9 mouse cellular contexts compared by ENCODE assay signal in the genomic region with DNA sequence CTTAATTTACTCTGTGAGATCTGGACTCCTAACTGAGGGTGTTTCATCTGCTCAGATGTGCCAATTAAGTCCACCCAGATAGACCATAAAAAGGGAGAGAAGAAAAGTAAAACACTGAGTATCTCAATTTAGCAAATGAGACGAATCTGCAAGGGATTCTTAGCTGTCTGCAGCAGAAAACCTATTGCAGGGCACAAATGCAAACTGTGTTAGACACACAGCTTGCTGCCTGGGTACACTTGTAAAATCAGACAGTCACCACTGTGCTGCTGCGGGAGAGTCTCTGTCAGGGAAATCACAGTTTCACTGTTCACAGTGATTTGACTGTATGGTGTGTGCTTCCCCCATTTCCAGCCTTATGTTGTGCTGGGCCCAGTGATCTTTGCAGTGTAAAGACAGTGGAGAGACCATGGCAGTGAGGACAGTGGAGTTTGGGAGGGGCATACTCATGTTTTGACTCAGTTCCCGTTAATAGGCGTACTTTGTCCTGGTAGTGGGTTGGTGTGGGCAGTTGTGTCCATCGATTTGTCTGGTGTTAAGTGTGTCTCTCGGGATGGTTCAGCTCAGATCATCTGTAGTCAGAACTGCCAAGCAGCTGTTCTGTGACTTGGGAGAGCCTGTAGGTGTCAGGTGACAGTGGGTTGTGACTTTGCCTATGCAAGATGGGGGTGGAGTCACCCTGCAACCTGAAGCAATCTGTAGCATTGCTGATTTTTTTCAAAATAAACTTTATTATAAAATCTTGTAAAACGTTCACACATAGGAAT. TPM values are rescaled to one million over a fixed set of nuclear protein-coding genes. Genes with fewer than 3 reads are reported as not detected.
A peak's percentile ranks its signal among the peaks of the same experiment; 100 is the strongest.
DNase-seq lines count a peak whose midpoint lies in the region; ATAC-seq and TF ChIP-seq lines count a peak whose summit lies in the region.
"Had no signal": no experiment of that assay in that cellular context is flagged by ENCODE, and none has a peak within 500 bp of the region (broad histone marks: within the 10 kb centered on the region; RNA-seq: fewer than 3 reads in every experiment).

No protein-coding gene starts in this region.

- H3K27me3 ChIP-seq in heart, adult 2 months (ENCODE audit: control insufficient read depth, insufficient read depth, low read length): no peaks in the 10 kb centered on the region
- H3K27me3 ChIP-seq in midbrain, embryonic 15.5 days (replicated peaks): no peaks in the 10 kb centered on the region
- H3K27me3 ChIP-seq in midbrain, embryonic 10.5 days (ENCODE audit: low read depth, poor library complexity, severe bottlenecking): no peaks in the 10 kb centered on the region
- H3K27me3 ChIP-seq in forebrain, embryonic 16.5 days (replicated peaks; ENCODE audit: control insufficient read depth, insufficient read depth, low read length): no peaks in the 10 kb centered on the region
- H3K27me3 ChIP-seq: lung, embryonic 15.5 days had no signal

- no peak for TF ChIP-seq POLR2A in heart, adult 2 months (IDR thresholded peaks at IDR 0.05; ENCODE audit: insufficient read depth, low read depth, low read length)

- peak; percentile 76 for DNase-seq in heart, adult 11 months
- DNase-seq in heart, adult 2 months: no peak
- no peak for DNase-seq in midbrain, embryonic 10.5 days (ENCODE audit: low spot score)
- no peak for DNase-seq in adrenal gland, postnatal 14 days
- no peak for DNase-seq in adrenal gland, adult (ENCODE audit: inconsistent age in 2 of 2, low spot score in 1 of 2)
- no peak for DNase-seq in heart, postnatal 25 days (ENCODE audit: low spot score)

- no peak for TF ChIP-seq EP300 in heart, adult 2 months (IDR thresholded peaks at IDR 0.05; ENCODE audit: insufficient read depth, low read depth, low read length)

- H3K79me2 ChIP-seq in heart, adult 2 months (replicated peaks; ENCODE audit: control insufficient read depth, insufficient read depth, low read length): no peaks in the 10 kb centered on the region

- TF ChIP-seq CTCF in heart, adult 2 months (IDR thresholded peaks at IDR 0.05): no peak

- WGBS in heart, adult 2 months: 75% methylated on average over 7 of the region's 7 CpGs
- 68% methylated on average over 7 of the region's 7 CpGs for WGBS in midbrain, embryonic 15.5 days
- 76% methylated on average over 7 of the region's 7 CpGs for WGBS in midbrain, embryonic 10.5 days
- WGBS in forebrain, embryonic 16.5 days: 45% methylated on average over 7 of the region's 7 CpGs

- peaks cover 2% of the 10 kb centered on the region; the same call in 1 of the 2 replicates for H3K4me1 ChIP-seq in heart, adult 2 months (ENCODE audit: control insufficient read depth, insufficient read depth, low read length)
- peaks cover 12% of the 10 kb centered on the region for H3K4me1 ChIP-seq in midbrain, embryonic 15.5 days
- H3K4me1 ChIP-seq in midbrain, embryonic 10.5 days: peaks cover 16% of the 10 kb centered on the region
- H3K4me1 ChIP-seq in forebrain, embryonic 16.5 days (replicated peaks; ENCODE audit: control insufficient read depth, insufficient read depth, low read length): peaks cover 14% of the 10 kb centered on the region
- H3K4me1 ChIP-seq: lung, embryonic 15.5 days had no signal

- intact Hi-C loops in heart, adult 2 months (cut with DNase I): no loop called here
- intact Hi-C loops in heart, postnatal 25 days (cut with DNase I): no loop called here

- no peaks in the 10 kb centered on the region for H3K9me3 ChIP-seq in midbrain, embryonic 15.5 days
- no peaks in the 10 kb centered on the region for H3K9me3 ChIP-seq in midbrain, embryonic 10.5 days (replicated peaks)
- no peaks in the 10 kb centered on the region for H3K9me3 ChIP-seq in forebrain, embryonic 16.5 days (ENCODE audit: control insufficient read depth, low read length)
- H3K9me3 ChIP-seq: lung, embryonic 15.5 days had no signal

- no peak overlapping the region for H3K4me3 ChIP-seq in heart, adult 2 months
- no peak overlapping the region for H3K4me3 ChIP-seq in midbrain, embryonic 15.5 days
- no peak overlapping the region for H3K4me3 ChIP-seq in midbrain, embryonic 10.5 days
- no peak overlapping the region for H3K4me3 ChIP-seq in forebrain, embryonic 16.5 days (replicated peaks; ENCODE audit: low read length)
- H3K4me3 ChIP-seq: lung, embryonic 15.5 days had no signal

- no peak overlapping the region for H3K4me2 ChIP-seq in midbrain, embryonic 15.5 days
- no peak overlapping the region for H3K4me2 ChIP-seq in forebrain, embryonic 16.5 days (ENCODE audit: low read length)
- H3K4me2 ChIP-seq: lung, embryonic 15.5 days had no signal

- no peak for ATAC-seq in midbrain, embryonic 15.5 days (replicated peaks)
- ATAC-seq in forebrain, embryonic 16.5 days: 0 out of 2 replicates have a peak, but pooled peaks have one; percentile 24

- H3K27ac ChIP-seq in heart, adult 2 months: no peak overlapping the region
- 0 out of 2 replicates have a peak overlapping the region, but pooled peaks have one; percentile 38 for H3K27ac ChIP-seq in midbrain, embryonic 15.5 days
- no peak overlapping the region for H3K27ac ChIP-seq in midbrain, embryonic 10.5 days (replicated peaks)
- no peak overlapping the region for H3K27ac ChIP-seq in forebrain, embryonic 16.5 days (ENCODE audit: low read length)
- H3K27ac ChIP-seq: lung, embryonic 15.5 days had no signal

- no peak overlapping the region for H3K9ac ChIP-seq in heart, adult 2 months (ENCODE audit: low read depth, low read length)
- H3K9ac ChIP-seq in midbrain, embryonic 15.5 days: 0 out of 2 replicates have a peak overlapping the region, but pooled peaks have one; percentile 12
- no peak overlapping the region for H3K9ac ChIP-seq in forebrain, embryonic 16.5 days (replicated peaks; ENCODE audit: low read depth, low read length)
- H3K9ac ChIP-seq: lung, embryonic 15.5 days had no signal

- no peaks in the 10 kb centered on the region for H3K36me3 ChIP-seq in heart, adult 2 months (ENCODE audit: control insufficient read depth, insufficient read depth, low read length)
- H3K36me3 ChIP-seq in midbrain, embryonic 15.5 days (replicated peaks): 0 out of 2 replicates have a peak, but pooled peaks cover 6% of the 10 kb centered on the region
- H3K36me3 ChIP-seq in midbrain, embryonic 10.5 days: peaks cover 57% of the 10 kb centered on the region
- H3K36me3 ChIP-seq in forebrain, embryonic 16.5 days (ENCODE audit: control insufficient read depth, insufficient read depth): no peaks in the 10 kb centered on the region

RNA-seq across cellular contexts. Expression of a gene that starts 19.2 kb away (rescaled TPM):
- 1 to 10 TPM; 2.8 to 3.7 TPM for total RNA-seq in heart, adult 2 months (2021)
- 1.8 and 5.9 TPM in 2 replicates for polyA plus RNA-seq in heart, adult 2 months (2012; rRNA removed)
- 29.8 and 33.3 TPM in 2 replicates for polyA plus RNA-seq in midbrain, embryonic 15.5 days (2015; fragmentation: Nextera tagmentation; extraction: Ambion mirVana)
- 26.0 and 27.8 TPM in 2 replicates for polyA plus RNA-seq in midbrain, embryonic 10.5 days (2016; fragmentation: Nextera tagmentation; extraction: Ambion mirVana)
- 31.8 and 36.9 TPM in 2 replicates for polyA plus RNA-seq in forebrain, embryonic 16.5 days (2015; fragmentation: Nextera tagmentation; extraction: Ambion mirVana)
- total RNA-seq in adrenal gland, postnatal 14 days (2021): 12.0 and 13.4 TPM in 2 replicates
- total RNA-seq in heart, postnatal 25 days (2021): 1 to 10 TPM; 3.8 to 4.3 TPM
